Mouse (Mus musculus) cerebellum, adult 11 months (tissue): ENCODE data around the gene Shank1.
A peak's percentile ranks its signal among the peaks of the same experiment; 100 is the strongest.

Experiments used
- DNase-seq: peaks from one replicate; pipeline ENCODE4 v3.0.0; 2022

Shank1 gene

DNA sequence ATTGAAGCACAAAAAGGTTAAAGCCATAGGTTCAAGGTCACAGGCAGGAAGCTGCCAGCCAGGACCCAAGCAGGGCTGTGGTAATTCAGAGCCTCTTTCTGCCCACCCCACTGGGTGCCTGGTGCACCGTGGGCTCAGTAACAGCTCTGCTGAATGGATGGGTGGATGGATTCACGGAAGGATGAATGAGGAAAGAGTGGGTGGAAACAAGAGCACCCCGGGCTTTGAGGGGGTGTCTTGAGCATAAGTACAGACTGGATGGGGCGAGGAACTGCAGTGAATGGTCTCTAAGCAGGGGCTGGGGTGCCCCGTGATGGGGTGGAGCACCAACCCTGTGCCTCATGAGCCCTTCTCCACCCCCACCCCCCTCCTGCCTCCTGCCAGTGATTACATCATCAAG lies 31.7 kb downstream of the Shank1 start:
- no peak for DNase-seq

DNA sequence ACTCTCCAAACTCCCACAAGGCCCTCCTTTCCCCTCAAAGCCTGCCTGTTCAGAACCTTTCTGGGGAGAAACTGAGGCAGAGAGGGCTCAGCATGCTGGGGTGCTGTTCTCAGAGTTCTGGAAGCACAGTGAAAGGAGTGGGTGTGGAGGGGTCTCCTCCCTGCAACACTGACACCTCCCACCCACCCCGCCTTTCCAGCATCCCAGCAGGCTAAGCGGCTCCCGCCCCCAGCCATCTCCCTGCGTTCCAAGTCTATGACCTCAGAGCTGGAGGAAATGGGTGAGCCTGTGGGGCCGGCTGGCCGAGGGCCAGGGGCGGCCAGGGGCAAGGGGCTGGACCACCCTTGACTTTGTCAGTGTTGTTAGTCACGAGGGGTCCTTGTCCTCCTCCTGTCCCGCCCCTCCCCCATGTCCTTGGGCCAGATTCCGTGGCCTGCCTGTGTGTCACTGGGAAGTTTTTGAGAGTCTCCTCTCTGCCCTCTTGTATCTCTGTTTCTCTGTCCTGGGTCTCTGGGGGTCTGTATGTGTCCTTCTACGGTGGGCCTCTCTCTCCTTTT lies 33.5 kb downstream of the Shank1 start:
- no peak for DNase-seq

DNA sequence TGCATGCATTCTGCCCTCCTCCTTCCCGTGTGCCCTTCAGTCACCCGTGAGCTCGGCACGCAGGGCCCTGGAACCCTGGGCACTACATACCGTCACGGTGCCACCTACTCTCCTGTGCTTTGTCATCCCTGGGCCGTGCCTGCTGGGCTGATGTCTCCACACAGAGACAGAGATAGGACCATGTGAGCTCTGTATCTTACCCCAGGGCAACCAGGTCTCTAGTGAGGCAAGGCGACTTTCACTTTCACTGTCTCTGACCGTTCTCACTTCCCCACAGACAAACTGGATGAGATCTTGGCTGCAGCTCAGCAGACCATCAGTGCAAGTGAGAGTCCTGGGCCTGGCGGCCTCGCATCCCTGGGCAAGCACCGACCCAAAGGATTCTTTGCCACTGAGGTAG lies 34.6 kb downstream of the Shank1 start:
- DNase-seq: no peak

DNA sequence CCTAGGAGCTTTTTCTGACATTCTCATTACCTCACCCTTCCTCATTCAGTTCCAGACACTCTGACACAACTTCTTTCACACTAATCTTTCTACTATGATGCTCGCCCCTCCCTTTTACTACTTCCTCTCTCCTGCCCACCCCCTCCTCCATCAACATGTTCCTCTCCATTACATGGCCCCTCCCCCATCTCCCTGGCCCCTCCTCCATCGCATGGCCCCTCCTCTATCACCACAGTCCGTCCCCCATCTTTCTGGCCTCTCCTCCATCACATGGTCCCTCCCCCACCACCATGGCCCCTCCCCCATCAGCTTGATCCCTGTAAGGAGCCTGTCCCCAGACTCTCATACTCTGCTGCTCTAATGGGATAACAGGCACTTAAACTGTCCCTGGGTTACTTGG lies 39.0 kb downstream of the Shank1 start:
- DNase-seq: no peak

DNA sequence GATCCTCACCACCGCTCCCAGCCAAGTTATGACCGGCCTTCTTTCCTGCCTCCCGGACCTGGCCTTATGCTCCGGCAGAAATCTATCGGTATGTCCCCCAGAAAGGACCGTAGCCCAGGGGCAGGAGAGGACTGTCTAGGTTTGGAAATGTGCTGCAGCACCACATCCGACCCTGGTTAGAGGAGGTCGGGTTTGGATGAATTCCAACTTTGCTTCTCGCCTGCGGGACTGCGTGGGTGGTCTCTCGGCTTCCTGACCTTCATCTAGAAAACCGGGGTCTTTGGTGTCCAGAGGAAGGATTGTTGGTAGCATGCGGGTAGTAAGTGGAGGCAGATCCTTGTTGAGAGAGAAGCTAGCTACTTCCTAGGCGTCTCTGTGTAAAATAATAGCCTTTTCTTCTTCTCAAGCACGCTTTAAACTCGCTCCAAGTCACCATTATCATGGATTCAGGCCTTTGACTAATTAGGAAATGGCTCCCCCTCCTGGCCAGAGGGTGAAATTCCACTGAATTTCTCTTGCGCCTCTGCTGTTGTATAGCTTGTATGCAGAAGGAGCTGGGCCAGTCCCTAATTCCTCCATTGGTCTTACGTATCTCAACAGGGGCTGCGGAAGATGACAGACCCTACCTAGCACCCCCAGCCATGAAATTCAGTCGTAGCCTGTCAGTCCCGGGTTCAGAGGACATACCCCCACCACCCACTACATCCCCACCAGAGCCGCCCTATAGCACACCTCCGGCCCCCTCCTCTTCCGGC lies 41.1 kb downstream of the Shank1 start:
- DNase-seq: peak; percentile 79

DNA sequence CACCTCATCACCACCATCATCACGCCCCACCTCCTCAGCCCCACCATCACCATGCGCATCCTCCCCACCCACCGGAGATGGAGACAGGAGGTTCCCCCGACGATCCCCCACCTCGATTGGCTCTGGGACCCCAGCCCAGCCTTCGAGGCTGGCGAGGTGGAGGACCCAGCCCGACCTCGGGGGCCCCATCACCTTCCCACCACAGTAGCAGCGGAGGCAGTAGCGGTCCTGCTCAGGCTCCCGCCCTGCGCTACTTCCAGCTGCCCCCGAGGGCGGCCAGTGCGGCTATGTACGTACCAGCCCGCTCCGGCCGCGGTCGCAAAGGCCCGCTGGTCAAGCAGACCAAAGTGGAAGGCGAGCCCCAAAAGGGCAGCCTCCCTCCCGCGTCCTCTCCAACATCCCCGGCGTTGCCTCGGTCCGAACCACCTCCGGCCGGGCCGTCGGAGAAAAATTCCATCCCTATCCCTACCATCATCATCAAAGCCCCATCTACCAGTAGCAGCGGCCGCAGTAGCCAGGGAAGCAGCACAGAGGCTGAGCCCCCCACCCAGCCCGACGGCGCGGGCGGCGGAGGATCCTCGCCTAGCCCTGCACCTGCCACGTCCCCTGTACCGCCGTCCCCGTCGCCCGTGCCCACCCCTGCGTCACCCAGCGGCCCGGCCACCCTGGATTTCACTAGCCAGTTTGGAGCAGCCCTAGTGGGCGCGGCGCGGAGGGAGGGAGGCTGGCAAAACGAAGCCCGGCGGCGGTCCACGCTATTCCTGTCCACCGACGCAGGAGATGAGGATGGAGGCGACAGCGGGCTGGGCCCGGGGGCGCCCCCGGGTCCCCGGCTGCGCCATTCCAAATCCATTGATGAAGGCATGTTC lies 42.1 kb downstream of the Shank1 start:
- DNase-seq: no peak

DNA sequence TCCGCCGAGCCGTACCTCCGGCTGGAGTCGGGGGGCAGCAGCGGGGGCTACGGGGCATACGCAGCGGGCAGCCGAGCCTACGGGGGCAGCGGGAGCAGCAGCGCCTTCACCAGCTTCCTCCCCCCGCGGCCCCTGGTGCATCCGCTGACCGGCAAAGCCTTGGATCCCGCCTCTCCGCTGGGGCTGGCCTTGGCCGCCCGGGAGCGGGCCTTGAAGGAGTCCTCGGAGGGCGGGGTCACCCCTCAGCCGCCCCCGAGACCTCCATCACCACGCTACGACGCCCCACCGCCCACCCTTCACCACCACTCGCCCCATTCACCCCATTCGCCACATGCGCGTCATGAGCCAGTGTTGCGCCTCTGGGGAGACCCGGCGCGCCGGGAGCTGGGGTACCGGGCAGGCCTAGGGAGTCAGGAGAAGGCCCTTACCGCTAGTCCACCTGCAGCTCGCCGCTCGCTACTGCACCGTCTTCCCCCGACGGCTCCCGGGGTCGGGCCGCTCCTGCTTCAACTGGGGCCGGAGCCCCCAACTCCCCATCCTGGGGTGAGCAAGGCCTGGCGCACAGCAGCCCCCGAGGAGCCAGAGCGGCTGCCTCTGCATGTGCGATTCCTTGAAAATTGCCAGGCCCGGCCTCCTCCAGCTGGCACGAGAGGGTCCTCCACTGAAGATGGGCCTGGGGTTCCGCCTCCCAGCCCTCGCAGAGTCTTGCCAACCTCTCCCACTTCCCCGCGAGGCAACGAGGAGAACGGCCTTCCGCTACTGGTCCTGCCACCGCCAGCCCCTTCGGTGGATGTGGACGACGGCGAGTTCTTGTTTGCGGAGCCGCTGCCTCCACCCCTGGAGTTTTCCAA lies 42.9 kb downstream of the Shank1 start:
- DNase-seq: no peak

DNA sequence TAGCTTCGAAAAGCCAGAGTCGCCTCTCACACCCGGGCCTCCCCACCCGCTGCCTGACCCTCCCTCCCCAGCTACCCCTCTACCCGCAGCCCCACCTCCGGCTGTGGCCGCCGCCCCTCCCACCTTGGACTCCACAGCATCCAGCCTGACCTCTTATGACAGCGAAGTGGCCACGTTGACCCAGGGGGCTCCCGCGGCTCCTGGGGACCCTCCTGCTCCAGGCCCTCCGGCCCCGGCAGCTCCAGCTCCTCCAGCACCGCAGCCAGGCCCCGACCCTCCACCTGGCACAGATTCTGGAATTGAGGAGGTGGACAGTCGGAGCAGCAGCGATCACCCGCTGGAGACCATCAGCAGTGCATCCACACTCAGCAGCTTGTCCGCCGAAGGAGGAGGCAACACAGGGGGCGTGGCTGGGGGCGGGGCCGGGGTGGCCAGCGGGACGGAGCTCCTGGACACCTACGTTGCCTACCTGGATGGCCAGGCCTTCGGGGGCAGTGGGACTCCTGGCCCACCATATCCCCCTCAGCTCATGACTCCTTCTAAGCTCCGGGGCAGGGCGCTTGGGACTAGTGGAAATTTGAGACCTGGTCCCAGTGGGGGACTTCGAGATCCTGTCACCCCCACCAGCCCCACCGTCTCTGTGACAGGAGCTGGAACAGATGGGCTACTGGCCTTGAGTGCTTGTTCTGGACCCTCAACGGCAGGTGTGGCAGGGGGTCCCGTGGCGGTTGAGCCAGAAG lies 43.7 kb downstream of the Shank1 start:
- no peak for DNase-seq

DNA sequence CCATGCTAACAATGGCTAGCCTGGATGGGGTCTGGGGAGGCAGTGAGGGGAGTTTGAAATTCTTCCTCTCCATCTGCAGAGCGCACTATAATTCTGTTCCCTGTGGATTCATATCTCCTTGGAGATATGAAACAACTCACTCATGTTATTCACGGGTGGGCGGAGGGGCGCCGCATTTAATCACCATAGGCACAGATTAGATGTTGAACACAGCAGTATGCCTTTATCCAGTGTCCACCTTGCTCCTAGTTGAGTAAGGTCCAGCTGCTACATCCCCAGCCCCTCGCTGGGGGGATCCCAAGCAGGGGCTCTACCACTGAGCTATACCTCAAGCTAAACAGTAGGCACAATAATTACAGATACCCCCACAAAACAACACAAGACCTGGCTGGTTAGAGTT lies 45.4 kb downstream of the Shank1 start:
- DNase-seq: no peak

DNA sequence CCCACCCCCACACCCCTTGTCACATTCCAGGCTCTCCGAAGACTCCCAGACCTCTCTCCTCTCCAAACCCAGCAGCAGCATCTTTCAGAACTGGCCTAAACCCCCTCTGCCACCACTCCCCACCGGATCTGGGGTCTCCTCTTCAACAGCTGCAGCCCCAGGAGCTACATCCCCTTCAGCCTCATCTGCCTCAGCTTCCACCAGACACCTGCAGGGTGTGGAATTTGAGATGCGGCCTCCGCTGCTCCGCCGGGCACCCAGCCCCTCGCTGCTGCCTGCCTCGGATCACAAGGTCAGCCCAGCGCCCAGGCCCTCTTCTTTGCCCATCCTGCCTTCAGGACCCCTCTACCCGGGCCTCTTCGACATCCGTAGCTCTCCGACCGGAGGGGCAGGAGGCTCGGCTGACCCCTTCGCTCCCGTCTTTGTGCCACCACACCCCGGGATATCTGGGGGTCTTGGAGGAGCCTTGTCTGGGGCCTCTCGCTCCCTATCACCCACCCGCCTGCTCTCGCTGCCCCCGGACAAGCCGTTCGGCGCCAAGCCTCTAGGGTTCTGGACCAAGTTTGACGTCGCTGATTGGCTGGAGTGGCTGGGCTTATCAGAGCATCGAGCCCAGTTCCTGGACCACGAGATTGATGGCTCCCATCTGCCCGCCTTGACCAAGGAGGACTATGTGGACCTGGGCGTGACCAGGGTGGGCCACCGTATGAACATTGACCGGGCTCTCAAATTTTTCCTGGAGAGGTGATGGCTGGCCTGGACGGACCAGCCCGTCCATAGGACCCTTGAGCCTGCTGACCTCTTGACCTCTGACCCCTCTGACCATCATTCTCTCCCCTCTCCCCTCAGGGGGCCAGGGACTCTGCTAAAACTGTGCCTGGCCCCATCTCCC lies 46.8 kb downstream of the Shank1 start:
- peak; percentile 39 for DNase-seq

DNA sequence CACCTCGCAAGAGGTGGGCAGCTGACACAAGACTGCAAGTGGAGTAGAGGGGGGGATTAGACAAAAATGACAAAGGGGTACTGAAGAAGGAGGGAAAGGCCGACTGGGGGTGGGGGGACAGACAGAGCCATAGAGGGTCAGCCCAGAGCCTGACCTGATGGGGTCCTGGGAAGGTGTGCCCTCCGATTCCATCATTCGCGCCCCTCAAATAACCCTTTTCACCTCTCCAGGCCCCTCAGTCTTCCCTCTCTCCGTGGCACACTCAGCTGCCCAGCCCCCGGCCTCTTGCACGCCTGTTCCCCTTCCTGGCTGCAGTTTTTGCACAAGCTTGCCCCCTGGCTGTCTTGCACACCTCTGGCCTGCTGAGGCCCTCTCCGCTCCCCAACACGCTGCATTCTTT lies 47.5 kb downstream of the Shank1 start:
- DNase-seq: no peak

DNA sequence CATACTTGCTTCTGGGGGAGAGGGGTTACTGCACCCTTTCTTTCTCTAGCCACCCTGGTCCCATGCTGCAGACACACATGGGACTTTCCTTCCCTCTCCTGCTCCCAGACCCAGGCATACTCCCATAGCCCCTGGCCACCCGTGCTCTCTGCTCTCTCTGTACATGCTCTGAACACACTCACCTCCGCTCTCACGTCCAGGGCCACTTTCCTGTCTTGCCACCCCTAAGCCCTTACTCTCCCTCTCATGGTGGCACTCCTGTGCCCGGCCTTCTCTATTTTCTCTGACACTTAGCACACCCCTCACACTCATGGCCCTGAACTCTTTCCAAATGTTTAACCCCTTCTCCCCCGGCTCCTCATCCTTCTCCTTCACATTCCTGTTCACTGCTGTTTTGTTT lies 48.0 kb downstream of the Shank1 start:
- no peak for DNase-seq

DNA sequence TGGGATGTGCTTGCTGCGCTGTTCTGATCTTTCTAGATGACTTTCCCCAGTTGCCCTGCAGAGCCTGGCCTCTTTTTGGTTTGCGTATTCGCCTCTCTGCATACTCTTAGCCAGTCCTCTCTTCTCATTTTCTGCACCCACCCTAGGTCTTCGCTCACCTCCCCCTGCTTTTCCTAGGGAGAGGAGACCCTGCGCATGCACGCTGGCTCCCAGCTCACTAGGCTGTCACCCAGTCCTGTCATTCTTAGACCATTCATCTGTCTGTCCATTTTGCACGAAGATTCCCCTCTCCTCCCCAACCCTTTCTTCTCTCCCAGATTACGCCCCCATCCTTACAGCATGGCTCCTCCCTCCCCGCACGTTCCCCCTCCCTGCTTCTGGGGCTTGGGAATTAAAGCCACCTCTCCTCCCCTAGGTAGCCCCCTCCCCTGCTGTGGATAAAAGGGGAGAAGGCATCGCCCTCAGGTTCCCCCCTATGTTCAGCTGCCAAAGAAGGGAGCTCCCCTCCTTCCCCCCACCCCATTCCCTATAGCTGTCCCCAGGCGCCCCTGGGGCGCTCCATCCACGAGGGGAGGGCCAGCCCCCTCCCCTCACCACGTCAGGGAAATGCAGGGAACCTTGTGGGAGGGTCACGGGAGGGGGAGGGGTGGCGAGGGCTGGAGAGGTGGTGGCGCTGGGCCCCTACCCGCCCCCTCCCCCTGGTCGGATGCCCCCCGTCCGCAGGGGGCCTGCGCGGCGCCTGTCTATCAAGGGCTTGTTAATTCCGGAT lies 49.0 kb downstream of the Shank1 start:
- peak; percentile 61 for DNase-seq

DNA sequence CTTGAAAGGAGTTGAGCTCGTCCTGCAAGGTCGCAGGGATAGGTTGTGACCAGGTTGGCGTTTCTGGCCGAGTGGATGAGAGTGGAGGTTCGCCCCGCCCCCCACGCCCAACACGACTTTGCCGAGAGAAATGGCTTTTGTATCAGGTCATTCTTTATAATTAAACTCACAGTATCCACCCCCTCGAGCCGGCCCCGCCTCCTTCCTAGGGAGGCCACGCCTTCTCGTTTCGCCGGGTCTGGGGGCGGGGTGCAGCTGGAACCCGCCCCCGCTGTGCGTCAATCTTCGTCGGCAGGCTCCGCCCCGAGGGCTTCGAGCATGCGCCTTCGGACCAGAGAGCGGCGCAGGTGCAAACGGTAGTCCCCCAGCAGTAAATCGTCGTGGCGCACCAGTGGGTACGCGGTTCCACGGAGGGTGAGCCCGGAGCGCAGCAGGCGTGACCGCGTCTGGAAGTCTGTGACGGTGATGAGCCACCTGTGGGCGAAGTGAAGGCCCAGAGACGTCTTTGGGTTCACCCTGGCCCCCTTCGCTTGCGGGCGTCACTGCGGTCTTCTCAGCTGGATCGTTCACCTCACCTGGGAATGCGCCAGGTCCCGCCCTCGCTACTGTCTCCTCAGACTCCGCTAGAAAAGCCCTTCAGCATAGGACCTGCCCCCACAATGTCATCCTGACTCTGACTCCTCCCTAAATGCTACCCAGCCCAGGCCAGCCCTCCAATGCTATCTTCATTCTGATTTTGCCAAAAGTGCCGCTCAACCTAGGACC lies 50.0 kb downstream of the Shank1 start:
- peak; percentile 97 for DNase-seq

DNA sequence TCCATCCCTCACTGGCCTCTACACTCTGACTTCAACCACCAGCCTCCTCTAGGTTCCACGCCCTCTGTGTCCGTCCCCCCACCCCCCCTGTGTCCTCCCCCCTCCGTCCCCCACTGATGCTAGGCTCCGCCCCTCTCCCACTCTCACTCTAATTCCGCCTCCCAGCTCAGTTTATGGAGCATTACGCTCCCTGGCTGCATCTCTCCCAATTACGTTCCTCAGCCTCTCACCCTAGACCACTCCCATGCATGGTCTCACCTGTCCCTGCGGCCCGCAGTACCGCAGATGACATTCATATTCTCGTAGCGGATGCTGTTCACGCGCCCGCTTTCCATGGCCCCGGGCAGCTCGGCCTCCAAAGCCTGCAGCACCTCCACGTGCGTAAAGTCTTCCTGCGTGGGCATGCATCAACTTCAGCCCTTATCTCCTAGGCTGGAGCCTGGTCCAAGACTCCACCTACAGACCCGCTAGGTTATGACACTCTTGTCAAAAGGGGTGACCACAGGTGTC lies 50.8 kb downstream of the Shank1 start:
- peak; percentile 66 for DNase-seq

DNA sequence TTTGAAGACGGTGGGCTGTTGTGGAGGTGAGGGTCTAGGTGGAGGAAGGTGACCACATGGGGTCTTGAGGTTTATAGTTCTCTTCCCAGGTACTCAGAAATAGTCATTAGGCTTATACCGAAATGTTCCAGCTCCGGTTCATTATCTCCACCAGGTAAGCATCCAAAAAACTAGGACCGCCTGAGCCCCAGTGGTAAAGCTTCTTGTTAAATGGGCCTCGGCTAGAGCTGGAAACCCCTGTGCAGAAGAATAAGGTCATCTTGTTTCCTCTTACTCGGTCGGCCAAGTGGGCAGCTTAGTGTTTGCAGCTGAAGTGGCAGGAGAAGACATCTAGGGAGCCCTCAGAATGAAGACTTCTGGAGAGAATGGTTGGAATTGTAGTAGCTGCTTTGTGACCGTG lies 62.6 kb downstream of the Shank1 start:
- DNase-seq: no peak

DNA sequence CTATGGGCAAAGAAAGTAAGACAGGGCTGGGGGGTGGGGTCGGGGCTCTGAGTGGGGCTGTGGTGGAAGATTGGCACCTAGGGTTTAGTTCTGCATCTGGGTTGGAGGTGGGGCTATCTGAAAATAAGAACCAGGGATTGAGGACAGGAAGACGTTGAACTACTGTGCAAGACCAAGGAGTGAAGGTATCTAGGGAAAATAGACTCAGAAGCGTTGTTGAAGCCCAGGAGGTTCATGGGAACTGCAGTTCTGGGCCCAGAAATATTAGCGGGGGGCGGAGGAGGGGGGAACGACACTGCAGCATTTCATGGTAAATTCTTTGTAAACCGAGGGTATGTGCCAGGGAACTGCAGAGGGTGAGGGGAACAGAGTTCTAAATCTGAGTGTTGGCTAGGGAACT lies 63.4 kb downstream of the Shank1 start:
- no peak for DNase-seq

DNA sequence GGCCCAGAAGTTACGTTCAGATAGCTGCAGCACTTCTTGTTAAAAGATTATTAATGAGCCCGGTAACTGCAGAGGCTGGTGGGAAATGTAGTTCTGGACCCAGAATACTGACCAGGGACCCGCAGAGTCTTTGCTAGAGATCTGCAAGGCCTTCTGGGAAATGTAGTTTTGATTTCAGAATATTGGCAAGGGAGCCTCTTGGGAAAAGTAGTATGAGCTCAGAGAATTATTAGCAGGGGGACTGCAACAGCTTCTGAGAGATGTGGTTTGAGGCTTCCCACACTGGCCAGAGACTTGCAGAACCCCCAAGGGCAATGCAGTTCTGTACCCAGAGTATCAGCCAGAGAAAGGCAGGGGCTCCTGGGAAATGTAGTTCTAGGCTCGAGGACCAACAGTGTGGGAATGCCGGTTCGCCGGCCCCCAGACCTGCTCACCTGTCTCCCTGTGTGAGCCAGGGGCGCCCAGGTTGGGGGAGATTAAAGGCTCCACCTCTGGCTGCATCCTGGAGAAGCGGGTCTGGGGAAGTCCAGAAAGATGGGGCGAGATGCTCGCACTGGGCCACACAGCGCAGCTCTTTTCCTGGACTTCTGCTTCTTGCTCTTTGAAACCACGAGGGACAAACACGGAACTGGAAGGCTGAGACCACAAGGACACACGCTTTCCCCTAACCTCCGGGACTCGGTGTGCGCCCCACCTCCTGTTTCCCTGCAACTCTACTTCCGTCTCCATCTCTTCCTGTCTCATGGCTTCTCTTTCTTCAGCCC lies 64.0 kb downstream of the Shank1 start:
- peak; percentile 81 for DNase-seq

DNA sequence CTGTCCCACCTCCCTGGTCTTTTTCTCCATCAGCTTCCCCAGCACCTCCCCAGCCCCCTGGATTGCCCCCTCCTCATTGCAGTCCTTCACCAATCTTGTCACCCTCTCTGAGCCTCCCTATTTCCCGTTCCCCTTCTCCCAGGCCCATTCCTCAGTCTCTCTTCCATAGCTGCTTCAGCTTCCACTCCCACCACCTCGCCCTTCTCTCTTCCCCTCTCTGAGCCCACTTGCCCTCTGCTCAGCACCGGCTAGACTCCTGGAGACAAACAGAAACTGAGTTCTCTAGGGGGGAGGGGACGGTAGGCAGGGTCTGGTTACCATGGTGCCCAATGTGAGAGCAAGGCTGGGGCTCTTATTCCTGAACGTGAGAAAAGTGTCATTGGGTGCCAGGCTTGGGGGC lies 64.7 kb downstream of the Shank1 start:
- no peak for DNase-seq
